ENCODE assay signal across 8 mouse cellular contexts in the genomic region with DNA sequence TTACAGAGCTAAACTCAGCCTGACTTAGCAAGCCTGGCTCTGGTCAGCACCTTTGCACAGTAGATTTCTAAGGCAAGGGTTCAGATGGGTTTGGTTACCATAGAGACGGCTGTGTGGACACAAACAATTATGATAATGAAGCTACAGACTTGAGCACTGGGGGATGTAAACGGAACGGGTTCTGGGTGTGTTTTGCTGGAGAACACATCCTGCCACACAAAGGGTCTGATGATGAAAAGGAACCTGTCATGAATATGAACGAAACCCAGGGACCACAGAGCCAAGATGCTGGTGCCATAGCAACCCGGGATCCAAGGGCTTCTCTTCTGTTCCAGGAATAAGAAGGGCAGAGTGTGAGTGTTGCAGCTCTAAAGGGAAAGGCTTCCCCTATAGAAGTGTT. TPM values are rescaled to one million over a fixed set of nuclear protein-coding genes. Genes with fewer than 3 reads are reported as not detected.
DNase-seq lines count a peak whose midpoint lies in the region; ATAC-seq and TF ChIP-seq lines count a peak whose summit lies in the region.

A gene (plus strand): TSS at position 177 of the 400 bp plus-strand sequence.

- peaks cover 18% of the 10 kb centered on the region for H3K36me3 ChIP-seq in heart, embryonic 13.5 days
- H3K36me3 ChIP-seq in ES-Bruce4 (ENCODE audit: control insufficient read depth, insufficient read depth, low read length, poor library complexity, severe bottlenecking) = peaks cover 10% of the 10 kb centered on the region
- peaks cover 16% of the 10 kb centered on the region for H3K36me3 ChIP-seq in forebrain, embryonic 12.5 days (replicated peaks)
- peaks cover 16% of the 10 kb centered on the region for H3K36me3 ChIP-seq in liver, embryonic 15.5 days (replicated peaks)

- H3K4me2 ChIP-seq in heart, embryonic 13.5 days = peak within 1 kb of the TSS; percentile 84
- H3K4me2 ChIP-seq in forebrain, embryonic 12.5 days = peak within 1 kb of the TSS; percentile 68
- H3K4me2 ChIP-seq in liver, embryonic 15.5 days = peak within 1 kb of the TSS; percentile 88

- no peak for DNase-seq in heart, adult 18-20 months
- DNase-seq in gastrocnemius, adult 8-10 months (ENCODE audit: low spot score in 2 of 2) = no peak
- no peak for DNase-seq in kidney, adult 18-20 months
- DNase-seq in ovary, postnatal 36 days (ENCODE audit: low spot score) = no peak

- no peaks in the 10 kb centered on the region for H3K9me3 ChIP-seq in heart, embryonic 13.5 days
- H3K9me3 ChIP-seq in ES-Bruce4 (replicated peaks; ENCODE audit: control insufficient read depth, insufficient read depth, low read length, poor library complexity, severe bottlenecking) = no peaks in the 10 kb centered on the region
- H3K9me3 ChIP-seq in forebrain, embryonic 12.5 days = no peaks in the 10 kb centered on the region
- H3K9me3 ChIP-seq in liver, embryonic 15.5 days (replicated peaks) = no peaks in the 10 kb centered on the region

- peak within 1 kb of the TSS; percentile 92 for H3K9ac ChIP-seq in heart, embryonic 13.5 days
- H3K9ac ChIP-seq in ES-Bruce4 (ENCODE audit: low read depth, poor library complexity, severe bottlenecking) = peak within 1 kb of the TSS; percentile 86
- peak within 1 kb of the TSS; percentile 81 for H3K9ac ChIP-seq in forebrain, embryonic 12.5 days
- H3K9ac ChIP-seq in liver, embryonic 15.5 days = peak within 1 kb of the TSS; percentile 72

- no peak for TF ChIP-seq CTCF in ES-Bruce4 (IDR thresholded peaks at IDR 0.05; ENCODE audit: low read depth, low read length)

- no peaks in the 10 kb centered on the region for H3K27me3 ChIP-seq in heart, embryonic 13.5 days (replicated peaks)
- H3K27me3 ChIP-seq in ES-Bruce4 (ENCODE audit: control insufficient read depth, insufficient read depth, low read length, poor library complexity, severe bottlenecking) = no peaks in the 10 kb centered on the region
- 0 out of 2 replicates have a peak, but pooled peaks cover 1% of the 10 kb centered on the region for H3K27me3 ChIP-seq in forebrain, embryonic 12.5 days
- H3K27me3 ChIP-seq in liver, embryonic 15.5 days = no peaks in the 10 kb centered on the region

- peak within 1 kb of the TSS; percentile 70 for H3K27ac ChIP-seq in heart, embryonic 13.5 days (replicated peaks)
- no peak within 1 kb of the TSS for H3K27ac ChIP-seq in ES-Bruce4 (ENCODE audit: insufficient read depth, low read length)
- H3K27ac ChIP-seq in forebrain, embryonic 12.5 days = peak within 1 kb of the TSS; percentile 64
- peak within 1 kb of the TSS; percentile 67 for H3K27ac ChIP-seq in liver, embryonic 15.5 days (replicated peaks)

- peaks cover 17% of the 10 kb centered on the region for H3K4me1 ChIP-seq in heart, embryonic 13.5 days
- H3K4me1 ChIP-seq in ES-Bruce4 (ENCODE audit: control insufficient read depth, insufficient read depth, low read length) = peaks cover 7% of the 10 kb centered on the region
- peaks cover 27% of the 10 kb centered on the region for H3K4me1 ChIP-seq in forebrain, embryonic 12.5 days
- peaks cover 21% of the 10 kb centered on the region for H3K4me1 ChIP-seq in liver, embryonic 15.5 days (replicated peaks)

- no peak for ATAC-seq in heart, embryonic 13.5 days (ENCODE audit: extremely low read depth, insufficient number of reproducible peaks, low FRiP score, low TSS enrichment)
- ATAC-seq in forebrain, embryonic 12.5 days (ENCODE audit: low FRiP score) = peak; percentile 66
- ATAC-seq in liver, embryonic 15.5 days (ENCODE audit: insufficient read depth) = no peak

- no peak for TF ChIP-seq POLR2A in ES-Bruce4 (IDR thresholded peaks at IDR 0.05; ENCODE audit: insufficient read depth, low read length)

- no peak for TF ChIP-seq EP300 in ES-Bruce4 (IDR thresholded peaks at IDR 0.05; ENCODE audit: insufficient read depth, low read depth, low read length)

- H3K4me3 ChIP-seq in heart, embryonic 13.5 days = peak within 1 kb of the TSS; percentile 85
- peak within 1 kb of the TSS; percentile 72 for H3K4me3 ChIP-seq in ES-Bruce4 (ENCODE audit: low read depth, low read length)
- H3K4me3 ChIP-seq in forebrain, embryonic 12.5 days (replicated peaks) = peak within 1 kb of the TSS; percentile 83
- peak within 1 kb of the TSS; percentile 75 for H3K4me3 ChIP-seq in liver, embryonic 15.5 days (replicated peaks)

- WGBS in heart, embryonic 13.5 days = 75% methylated on average over 5 of the region's 5 CpGs
- WGBS in forebrain, embryonic 12.5 days = 32% methylated on average over 5 of the region's 5 CpGs
- WGBS in liver, embryonic 15.5 days (ENCODE audit: insufficient replicate concordance) = 69% methylated on average over 5 of the region's 5 CpGs

RNA-seq across cellular contexts. Expression of the gene that starts here (rescaled TPM):
- polyA plus RNA-seq in heart, embryonic 13.5 days (2015; fragmentation: Nextera tagmentation; extraction: Ambion mirVana) = 5.5 and 6.3 TPM in 2 replicates
- 1 to 10 TPM; 1.9 to 2.2 TPM for total RNA-seq in heart, adult 18-20 months (2021)
- polyA plus RNA-seq in ES-Bruce4 (2011; ENCODE audit: insufficient read depth, insufficient read length, low read depth, missing spikeins) = 2.4 and 4.3 TPM in 2 replicates
- 10.0 and 11.1 TPM in 2 replicates for polyA plus RNA-seq in forebrain, embryonic 12.5 days (2016; fragmentation: Nextera tagmentation; extraction: Ambion mirVana)
- polyA plus RNA-seq in liver, embryonic 15.5 days (2015; fragmentation: Nextera tagmentation; extraction: Ambion mirVana) = 2.6 and 3.1 TPM in 2 replicates
- 1 to 10 TPM; 1.4 to 2.6 (median 2.3) TPM for total RNA-seq in gastrocnemius, adult 8-10 months (2022)
